Mouse (Mus musculus) heart, postnatal 4 days (tissue): ENCODE results near the gene Cfap157. TPM values are rescaled to one million over a fixed set of nuclear protein-coding genes. Genes with fewer than 3 reads are reported as not detected.
A peak's percentile ranks its signal among the peaks of the same experiment; 100 is the strongest.

Source experiments
- DNase-seq: peaks from one replicate; pipeline ENCODE4 v3.0.0; 2021
- total RNA-seq, 2 experiments: library from RNA; stranded (reverse); gene quantifications; 2 replicates each; pipeline ENCODE4 v1.2.3; 2021

Cfap157 gene
- total RNA-seq, 2 experiments from 2014 or later, result not detected

DNA sequence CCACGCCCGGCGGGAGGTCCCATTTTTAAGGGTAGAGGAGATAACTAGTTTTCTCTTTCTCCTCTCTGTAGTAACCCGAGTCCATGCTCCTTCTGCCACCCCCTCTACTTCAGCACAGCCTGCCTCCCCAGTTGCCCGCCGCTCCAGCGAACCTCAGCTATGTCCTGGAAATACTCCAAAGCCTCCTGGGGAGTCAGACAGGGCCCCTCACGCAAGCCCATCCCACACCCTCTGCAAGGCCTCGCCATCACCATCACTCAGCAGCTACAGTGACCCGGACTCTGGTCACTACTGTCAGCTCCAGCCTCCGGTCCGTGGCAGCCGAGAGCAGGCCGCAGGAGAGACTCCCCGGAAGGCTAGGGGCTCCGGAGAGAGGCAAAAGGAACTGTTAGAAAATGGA is 35.1 kb downstream of the Cfap157 start:
- no peak for DNase-seq

DNA sequence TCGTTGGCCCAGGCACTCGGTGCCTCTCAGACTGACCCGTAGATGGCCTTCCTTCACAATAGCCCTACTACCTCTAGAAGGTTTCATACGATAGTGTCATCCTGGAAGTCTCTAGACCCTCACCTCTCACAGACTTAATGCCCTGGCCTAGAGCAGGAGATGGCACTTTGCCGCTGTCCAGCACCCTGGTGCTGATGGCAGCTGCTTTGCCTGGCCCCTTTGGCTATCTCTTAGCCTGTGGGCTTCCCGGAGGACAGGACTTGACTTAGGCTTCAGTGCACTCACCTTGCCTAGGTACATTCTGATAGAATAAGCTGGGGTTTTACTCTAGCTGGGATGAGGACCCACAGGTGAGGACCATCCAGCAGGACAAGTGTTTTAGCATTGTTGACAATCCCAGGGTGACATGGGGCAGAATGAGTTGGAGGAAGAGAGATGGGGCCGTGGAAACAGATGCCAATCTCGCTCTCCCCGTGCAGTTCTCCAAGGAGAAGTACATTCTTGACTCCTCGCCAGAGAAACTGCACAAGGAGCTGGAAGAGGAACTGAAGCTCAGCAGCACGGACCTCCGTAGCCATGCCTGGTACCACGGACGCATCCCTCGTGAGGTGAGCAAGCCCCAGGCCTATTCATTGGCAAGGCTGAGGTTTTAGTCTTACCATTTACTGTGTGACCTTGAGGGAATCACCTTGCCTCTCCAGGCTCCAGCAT is 39.8 kb downstream of the Cfap157 start:
- DNase-seq, result peak; percentile 43

DNA sequence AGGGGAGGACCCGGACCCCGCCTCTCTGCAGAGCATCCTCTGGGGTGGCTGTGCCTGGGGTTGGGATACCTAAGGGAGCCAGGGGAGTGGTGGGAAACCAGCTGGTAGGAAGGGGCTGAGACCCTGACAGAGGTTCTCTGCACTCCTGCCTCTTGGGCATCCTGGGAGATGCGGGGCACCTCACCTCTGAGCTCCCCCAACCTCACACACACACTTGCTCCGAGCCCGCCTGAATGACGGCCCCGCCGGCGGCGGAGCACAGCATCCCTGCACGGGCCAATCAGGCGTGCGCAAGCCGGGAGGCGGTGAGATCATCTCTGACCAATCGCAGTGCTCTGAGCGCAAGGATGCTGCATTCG is 42.1 kb downstream of the Cfap157 start:
- peak; percentile 43 for DNase-seq

DNA sequence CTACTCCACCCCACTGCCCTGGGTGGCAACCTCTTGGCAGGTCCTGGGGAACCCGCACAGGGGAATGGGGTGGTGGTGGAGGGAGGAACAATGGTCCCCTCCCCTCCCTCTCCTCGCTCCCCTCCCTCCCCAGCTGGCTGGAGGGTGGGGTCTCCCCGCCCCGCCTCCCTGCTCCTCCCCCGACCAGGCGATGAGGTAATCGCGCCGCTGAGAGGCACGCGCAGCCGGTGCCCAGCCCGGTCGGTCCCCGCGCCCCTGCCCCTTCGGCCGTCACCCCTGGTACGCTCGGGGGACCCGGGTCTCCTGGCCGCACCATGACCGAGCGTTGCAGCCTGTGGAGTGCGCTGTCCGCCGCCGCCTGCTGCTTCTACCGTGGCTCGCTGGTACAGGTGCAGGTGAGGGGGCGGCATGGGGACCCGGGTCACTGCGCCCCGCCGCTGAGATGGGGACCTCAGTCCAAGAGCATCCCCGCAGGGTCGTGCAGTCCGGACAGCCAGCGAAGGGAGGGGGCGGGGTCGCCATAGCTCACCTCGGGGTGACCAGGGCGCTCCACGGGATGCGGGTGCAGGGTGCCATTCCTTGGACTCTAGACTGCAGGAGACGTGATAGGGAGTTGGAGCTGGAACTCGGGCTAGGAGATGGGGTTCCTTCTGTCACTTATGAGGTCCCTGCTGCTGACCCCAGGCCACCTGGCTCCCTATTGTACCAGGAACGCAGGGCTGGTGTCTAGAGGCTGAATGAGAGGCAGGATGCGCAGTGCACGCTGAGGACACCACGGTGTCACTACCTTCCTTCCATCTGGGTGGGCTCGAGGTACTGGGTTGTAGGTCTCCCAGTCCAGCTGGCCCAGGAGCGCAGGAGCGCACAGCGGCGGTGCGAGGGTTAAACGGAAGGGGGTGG is 42.7 kb downstream of the Cfap157 start:
- DNase-seq, result peak; percentile 73

DNA sequence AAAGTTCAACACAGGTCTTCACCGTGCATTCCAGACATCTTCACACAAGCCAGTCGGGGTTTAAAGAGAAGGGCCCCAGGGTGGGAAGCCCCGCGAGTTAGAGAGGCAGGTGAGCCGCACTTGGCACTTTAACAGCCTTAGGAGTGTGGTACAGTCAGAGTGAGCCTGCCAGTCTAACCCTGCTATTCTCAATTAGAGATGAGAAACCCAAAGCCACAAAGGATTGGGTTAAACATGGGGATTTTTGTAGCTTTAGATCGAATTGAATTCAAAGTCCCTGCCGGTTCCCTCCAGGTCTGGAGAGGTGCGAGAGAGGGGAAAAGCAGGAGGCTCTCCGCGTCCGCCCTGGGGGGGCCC is 43.3 kb downstream of the Cfap157 start, which contains the start of gene 6330409D20Rik:
6330409D20Rik (minus strand) TSS at position 101 of the 357 bp plus-strand sequence.
- DNase-seq, result no peak

DNA sequence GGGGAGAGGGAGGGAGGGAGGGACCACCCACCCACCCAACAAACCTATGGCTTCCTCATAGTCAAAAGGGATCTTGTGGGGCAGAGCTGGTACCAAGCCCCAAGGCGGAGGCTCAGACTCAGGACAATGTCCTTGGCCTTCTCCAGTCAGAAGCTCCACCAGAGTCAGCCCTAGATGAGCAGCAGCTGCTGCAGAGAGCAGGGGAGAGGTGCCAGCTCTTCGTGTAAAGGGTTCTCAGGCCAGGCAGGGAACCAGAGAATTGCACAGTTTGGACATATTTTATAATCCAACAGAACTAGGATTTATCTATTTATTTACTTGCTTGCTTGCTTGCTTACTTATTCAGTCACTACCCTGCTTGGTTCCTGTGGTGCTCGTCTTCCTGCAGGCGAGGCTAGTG is 44.9 kb downstream of the Cfap157 start:
- no peak for DNase-seq

DNA sequence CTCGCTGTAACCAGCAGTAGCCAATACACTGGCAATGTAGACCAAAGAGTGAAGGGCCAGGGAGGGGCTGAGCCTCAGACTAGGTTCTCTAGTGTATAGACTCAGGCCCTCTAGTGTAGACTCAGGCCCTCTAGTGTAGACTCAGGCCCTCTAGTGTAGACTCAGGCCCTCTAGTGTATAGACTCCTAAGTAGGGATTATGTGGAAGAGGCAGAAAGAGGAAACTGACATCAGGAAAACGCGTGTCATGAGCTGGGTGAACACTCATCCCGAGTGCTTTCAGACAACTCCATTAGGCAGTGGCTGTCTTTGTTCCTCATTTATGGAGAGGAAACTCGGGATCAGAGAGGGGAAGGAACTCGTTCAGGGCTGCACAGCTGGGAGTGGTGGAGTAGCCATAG is 47.2 kb downstream of the Cfap157 start:
- no peak for DNase-seq

DNA sequence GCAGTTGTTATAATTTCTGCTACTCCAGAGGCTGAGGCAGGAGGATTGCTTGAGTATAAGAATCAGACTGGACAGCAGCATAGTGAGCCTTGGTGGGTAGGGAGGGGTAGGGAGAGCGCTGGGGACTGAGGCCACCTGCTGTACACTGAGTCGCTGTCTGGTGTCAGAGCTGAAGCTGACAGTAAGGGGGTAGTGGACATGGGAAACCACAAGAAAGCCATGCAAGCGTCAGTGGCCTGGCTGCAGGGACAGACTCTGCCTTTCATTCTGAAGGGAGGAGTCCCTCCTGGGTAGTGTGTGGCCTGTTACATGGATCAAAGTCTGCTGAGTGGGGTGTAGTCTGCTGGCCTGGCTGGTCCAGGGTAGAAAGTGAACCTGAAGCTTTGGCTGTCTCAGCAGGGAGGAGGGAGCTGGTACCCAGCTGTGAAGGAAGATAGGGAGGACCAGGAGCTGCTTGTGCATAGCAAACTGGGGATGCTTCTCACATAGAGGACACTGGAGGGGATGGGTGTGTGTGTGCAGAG is 47.9 kb downstream of the Cfap157 start:
- DNase-seq, result no peak

DNA sequence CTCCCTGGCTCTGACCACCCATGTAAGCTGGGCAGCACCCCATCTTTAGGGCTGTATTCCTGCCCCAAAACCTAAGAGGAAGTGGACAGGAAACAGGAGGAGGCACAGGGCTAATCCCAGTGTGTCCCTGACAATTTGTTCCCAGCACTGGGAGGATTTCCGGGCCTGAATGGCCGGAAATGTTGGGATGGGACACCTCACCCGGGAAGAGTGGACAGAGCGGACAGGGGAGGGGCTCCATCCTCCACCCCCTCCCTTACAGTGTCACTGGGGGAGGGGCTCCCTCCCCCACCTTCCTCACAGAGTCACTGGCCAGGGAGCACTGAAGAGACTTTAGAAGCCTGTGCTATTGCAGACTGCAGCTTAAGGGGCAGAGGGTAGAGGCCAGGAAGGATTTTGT is 49.3 kb downstream of the Cfap157 start:
- DNase-seq, result peak; percentile 73

DNA sequence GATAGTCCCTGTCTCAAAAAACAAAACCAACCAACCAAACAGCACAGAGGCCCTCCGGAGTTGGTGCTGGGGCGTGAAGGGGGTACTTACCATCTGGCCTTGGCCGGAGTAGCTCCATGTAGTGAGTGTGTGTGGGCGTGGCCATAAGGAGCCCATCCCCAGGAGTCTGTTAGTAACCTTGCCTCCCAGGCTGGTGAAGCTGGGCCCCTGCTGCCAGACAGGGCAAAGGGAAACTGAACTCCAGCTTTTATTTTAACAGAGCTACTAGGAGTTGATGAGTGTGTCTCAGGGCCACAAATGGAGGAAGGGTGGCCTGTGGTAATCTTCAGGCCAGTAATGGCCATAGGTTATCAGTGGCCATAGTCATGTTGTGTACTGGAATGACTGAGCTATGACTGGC is 49.7 kb downstream of the Cfap157 start:
- DNase-seq, result no peak

DNA sequence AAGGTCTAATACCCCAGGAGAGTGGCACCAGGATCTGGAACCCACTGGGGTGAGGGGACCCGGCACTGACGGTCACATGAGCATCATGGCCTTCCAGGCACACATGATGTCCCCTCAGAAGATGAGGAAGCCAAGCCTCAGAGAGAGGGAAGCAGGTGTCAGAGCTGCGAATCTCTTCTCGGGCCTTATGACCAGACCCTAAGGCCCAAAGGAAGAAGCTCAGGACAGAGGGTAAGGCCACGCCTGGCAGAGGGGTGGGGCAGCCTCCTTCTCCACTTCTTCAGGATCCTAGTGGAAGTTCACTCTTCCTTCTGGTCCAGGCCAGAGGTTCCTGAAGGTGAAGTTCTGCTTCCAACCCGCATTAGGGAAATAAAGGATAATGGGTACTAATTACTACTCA is 51.5 kb downstream of the Cfap157 start:
- DNase-seq, result no peak

DNA sequence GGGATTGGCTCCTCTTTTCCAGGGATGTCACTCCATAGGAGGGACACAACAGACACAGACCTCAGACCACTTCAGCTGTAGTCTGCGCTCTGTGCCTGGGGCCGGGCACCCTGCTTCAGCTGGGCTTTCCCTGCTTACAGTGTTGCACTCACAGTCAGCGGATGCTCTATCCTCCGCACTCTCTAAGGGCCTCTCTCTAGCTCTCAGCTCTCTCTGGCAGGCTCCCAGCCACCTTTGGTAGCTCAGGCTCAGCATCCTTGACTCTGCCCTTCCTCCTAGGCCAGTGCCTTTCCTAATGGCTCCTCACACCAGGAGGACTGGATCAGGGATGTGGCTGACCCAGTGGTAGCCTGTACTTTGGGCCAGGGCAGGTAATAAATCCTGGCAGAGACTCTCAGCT is 52.3 kb downstream of the Cfap157 start:
- peak; percentile 53 for DNase-seq

DNA sequence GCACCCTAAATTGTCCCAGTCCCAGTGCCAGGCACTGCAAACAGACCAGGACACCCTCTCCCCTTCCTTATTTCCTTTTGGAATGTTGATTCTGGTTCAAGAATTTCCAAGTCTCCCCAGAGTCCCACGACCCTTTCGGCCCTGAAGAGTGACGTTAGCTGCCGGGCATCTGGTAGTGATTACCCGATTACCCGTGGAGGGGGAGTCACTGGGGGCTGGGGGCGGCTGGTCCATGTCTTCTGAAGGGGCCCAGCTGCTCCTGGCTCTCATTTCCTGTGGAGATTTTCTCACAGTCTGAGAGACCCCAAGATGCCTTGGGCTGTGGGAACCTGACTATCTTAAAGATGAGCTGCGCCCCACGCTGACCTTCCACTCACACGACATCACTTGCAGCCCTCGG is 53.4 kb downstream of the Cfap157 start:
- DNase-seq, result peak; percentile 73

DNA sequence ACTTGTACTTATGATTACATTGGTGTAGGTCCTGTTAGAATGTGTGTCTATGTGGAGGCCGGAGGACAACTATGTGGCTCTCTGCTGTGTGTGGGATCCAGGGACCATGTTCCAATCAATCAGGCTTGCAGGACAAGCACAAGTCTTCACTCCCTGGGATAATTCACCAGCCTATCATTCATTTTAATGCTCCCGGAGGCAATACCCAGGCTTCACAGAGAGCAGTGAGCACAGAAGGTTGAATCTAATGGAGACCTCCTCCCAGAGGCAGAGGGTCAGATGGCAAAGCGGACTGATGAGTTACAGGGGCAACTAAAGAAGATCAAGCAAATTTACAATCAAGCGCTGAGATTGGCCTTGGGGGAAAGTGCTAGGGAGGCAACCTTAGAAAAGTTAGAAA is 54.7 kb downstream of the Cfap157 start:
- DNase-seq, result no peak

DNA sequence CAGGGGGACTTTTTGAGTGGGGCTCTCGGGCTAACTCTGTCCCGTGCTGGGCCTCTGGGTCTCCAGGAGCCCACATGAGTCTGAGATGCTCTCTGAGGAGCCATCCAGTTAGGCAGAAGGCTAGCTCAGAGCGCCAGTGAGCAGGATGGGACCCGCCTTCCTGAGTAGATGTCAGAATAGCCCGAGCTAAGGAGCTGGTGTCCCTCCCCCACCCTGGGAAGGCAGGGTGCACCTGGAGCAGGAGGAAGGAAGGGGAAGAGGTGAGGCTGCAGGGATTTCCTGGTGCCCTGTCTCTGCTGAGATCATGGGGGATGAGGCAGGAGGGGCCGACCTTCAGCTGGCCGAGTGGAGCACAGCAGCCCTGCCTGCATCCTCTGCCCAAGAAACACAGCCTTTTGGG is 55.8 kb downstream of the Cfap157 start:
- peak; percentile 68 for DNase-seq

DNA sequence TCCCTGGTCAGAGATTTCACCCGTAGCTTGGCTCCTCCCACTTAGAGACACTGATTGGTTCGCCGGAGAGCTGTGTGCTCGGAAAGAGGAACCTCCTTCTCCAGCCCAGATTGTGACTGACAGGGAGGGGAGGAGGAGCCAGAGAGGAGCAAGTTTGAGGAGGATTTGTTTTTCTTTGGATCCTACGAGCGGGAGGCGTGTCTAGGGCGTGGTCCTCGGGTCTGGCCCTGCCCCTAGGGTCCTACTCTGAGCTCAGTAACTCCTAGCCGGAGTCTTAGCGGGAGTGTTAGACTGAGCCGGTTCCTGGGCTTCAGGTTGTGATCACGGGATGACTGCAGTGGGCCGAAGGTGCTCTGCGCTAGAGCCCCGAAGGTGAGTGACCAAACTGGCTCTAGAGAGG is 56.8 kb downstream of the Cfap157 start:
- DNase-seq, result peak; percentile 95

Other genes with a start within 250 kb of the Cfap157 start
- 10 to 100 TPM in 1 of 2 experiments, 1 to 10 TPM in 1; 9.9 to 11.0 TPM for gene Fam102a, start 249.1 kb downstream of the Cfap157 start, total RNA-seq
- gene Dpm2, start 213.6 kb downstream of the Cfap157 start, total RNA-seq, result 10 to 100 TPM; 32.5 to 34.4 TPM
- gene Pip5kl1, start 209.6 kb downstream of the Cfap157 start, total RNA-seq, result under 1 TPM in 1 of 2 experiments, not detected in 1; 0.26 TPM
- gene 9430097D07Rik, start 208.7 kb downstream of the Cfap157 start, total RNA-seq, result not detected
- gene St6galnac4, start 197.3 kb downstream of the Cfap157 start, total RNA-seq, result 10 to 100 TPM; 31.6 to 38.6 TPM
- gene St6galnac6, start 184.7 kb downstream of the Cfap157 start, total RNA-seq, result 10 to 100 TPM; 77.5 to 82.7 TPM
- gene Ak1, start 162.7 kb downstream of the Cfap157 start, total RNA-seq, result 100 to 1,000 TPM; 405 to 424 TPM
- 100 to 1,000 TPM; 149 to 162 TPM for gene Eng, start 137.8 kb downstream of the Cfap157 start, total RNA-seq
- 10 to 100 TPM; 10.5 to 12.5 TPM for gene Fpgs, start 80.3 kb downstream of the Cfap157 start, total RNA-seq
- 10 to 100 TPM; 38.2 to 46.0 TPM for gene Cdk9, start 71.4 kb downstream of the Cfap157 start, total RNA-seq
- gene Sh2d3c, start 63.4 kb downstream of the Cfap157 start, total RNA-seq, result 10 to 100 TPM; 38.2 to 41.4 TPM
- not detected for gene 6330409D20Rik, start 43.4 kb downstream of the Cfap157 start, total RNA-seq
- gene Tor2a, start 27.2 kb downstream of the Cfap157 start, total RNA-seq, result 10 to 100 TPM; 16.7 to 18.6 TPM
- under 1 TPM; 0.09 to 0.36 TPM for gene Ttc16, start 8.8 kb downstream of the Cfap157 start, total RNA-seq
- 1 to 10 TPM; 3.0 to 5.4 TPM for gene Ptrh1, start 8.6 kb downstream of the Cfap157 start, total RNA-seq
- gene Stxbp1, start 62.8 kb upstream of the Cfap157 start, total RNA-seq, result 10 to 100 TPM; 34.8 to 39.6 TPM
- gene Fam129b, start 91.7 kb upstream of the Cfap157 start, total RNA-seq, result 10 to 100 TPM; 45.4 to 46.0 TPM
- 100 to 1,000 TPM; 151 to 169 TPM for gene Rpl12, start 177.1 kb upstream of the Cfap157 start, total RNA-seq
- 10 to 100 TPM; 12.9 to 13.4 TPM for gene Lrsam1, start 177.2 kb upstream of the Cfap157 start, total RNA-seq
- 10 to 100 TPM; 12.4 to 13.5 TPM for gene Slc2a8, start 197.7 kb upstream of the Cfap157 start, total RNA-seq